Mouse (Mus musculus) urinary bladder, postnatal 4 days (tissue): ENCODE results near the gene Fam104a.

Experiments used
- DNase-seq, 2 experiments: peaks; one replicate each; pipeline ENCODE4 v3.0.0; 2021 to 2022; ENCODE audit warnings: low spot score in 2 of 2

Fam104a gene

GRCm38 (mm10) chr11:113683957-113684706 is at the start of gene Fam104a, which contains the start of gene D11Wsu47e:
Fam104a (minus strand) TSS chr11:113684155.
D11Wsu47e (plus strand) TSS chr11:113684412.
- peak; percentile 92 to 93 for DNase-seq

- DNase-seq, result no peak
Observed at GRCm38 (mm10) chr11:113731945-113732612, 48.1 kb upstream of the Fam104a start.

GRCm38 (mm10) chr11:113730879-113731278 is 46.9 kb upstream of the Fam104a start:
- DNase-seq, result no peak

- no peak for DNase-seq
Observed at GRCm38 (mm10) chr11:113729917-113730316, 46.0 kb upstream of the Fam104a start.

GRCm38 (mm10) chr11:113729239-113729638 is 45.3 kb upstream of the Fam104a start:
- no peak for DNase-seq

GRCm38 (mm10) chr11:113727992-113728391 is 44.0 kb upstream of the Fam104a start:
- DNase-seq, result no peak

- DNase-seq, result no peak
Observed at GRCm38 (mm10) chr11:113726994-113727888, 43.3 kb upstream of the Fam104a start.

GRCm38 (mm10) chr11:113725235-113726048 is 41.5 kb upstream of the Fam104a start:
- peak in 1 of 2 experiments; percentile 49 for DNase-seq

GRCm38 (mm10) chr11:113722405-113723090 is 38.6 kb upstream of the Fam104a start:
- no peak for DNase-seq

GRCm38 (mm10) chr11:113717767-113718424 is 33.9 kb upstream of the Fam104a start:
- DNase-seq, result no peak

GRCm38 (mm10) chr11:113716132-113716531 is 32.2 kb upstream of the Fam104a start:
- DNase-seq, result no peak

GRCm38 (mm10) chr11:113715078-113715674 is 31.2 kb upstream of the Fam104a start:
- DNase-seq, result no peak

GRCm38 (mm10) chr11:113711061-113711460 is 27.1 kb upstream of the Fam104a start:
- DNase-seq, result no peak

GRCm38 (mm10) chr11:113710257-113710777 is 26.4 kb upstream of the Fam104a start:
- DNase-seq, result no peak

GRCm38 (mm10) chr11:113709731-113710256 is 25.8 kb upstream of the Fam104a start, which contains the start of gene Cpsf4l:
Cpsf4l (minus strand) TSS chr11:113710017.
- no peak for DNase-seq

- DNase-seq, result no peak
Observed at GRCm38 (mm10) chr11:113709272-113709671, 25.3 kb upstream of the Fam104a start.

- no peak for DNase-seq
Observed at GRCm38 (mm10) chr11:113708629-113709213, 24.8 kb upstream of the Fam104a start.

GRCm38 (mm10) chr11:113705966-113706652 is 22.2 kb upstream of the Fam104a start:
- DNase-seq, result no peak
